Mouse (Mus musculus): ENCODE data around the gene Brms1.
"Not testable (repeated sequence)": the region's sequence is repeated elsewhere in the genome, so short reads cannot be mapped to it uniquely, and the experiment has no call there.

The Brms1 gene

DNA sequence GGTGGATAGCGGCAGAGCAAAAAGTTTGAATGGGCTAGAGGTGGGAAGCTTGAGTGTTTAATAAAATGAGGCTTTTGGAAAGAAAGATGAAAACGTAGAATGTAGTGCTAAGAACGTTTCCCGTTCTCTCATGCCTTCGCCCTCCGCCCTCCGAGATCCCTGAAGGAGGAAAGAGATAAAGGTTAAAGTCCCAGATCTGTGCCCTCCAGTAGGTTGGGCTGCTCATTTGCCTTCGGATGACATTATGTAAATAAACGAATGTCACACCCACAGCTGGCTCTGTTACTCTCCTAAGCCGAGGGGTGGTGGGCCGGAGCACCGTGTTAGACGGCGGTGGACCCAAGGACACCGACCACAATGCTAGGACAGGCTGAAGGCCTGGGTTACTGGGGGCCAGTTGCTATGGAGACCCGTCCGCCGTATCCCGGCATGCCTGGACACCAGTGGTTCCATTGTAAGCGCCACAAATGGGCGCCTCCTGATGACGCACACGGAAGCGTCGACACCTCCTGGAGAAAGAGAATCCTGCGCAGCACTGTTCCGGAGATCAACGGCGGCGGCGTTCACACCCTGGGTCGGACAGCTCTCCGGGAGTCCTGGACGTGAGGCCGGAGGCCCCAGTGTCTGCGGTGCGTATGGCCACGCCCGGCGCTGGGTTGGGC is at the start of gene Brms1:
Gene Brms1, plus strand, starts transcription at position 493 of the 662 bp plus-strand sequence.
- DNase-seq (ENCODE audit: extremely low read depth, insufficient read length, low spot score), result peak; percentile 86

DNA sequence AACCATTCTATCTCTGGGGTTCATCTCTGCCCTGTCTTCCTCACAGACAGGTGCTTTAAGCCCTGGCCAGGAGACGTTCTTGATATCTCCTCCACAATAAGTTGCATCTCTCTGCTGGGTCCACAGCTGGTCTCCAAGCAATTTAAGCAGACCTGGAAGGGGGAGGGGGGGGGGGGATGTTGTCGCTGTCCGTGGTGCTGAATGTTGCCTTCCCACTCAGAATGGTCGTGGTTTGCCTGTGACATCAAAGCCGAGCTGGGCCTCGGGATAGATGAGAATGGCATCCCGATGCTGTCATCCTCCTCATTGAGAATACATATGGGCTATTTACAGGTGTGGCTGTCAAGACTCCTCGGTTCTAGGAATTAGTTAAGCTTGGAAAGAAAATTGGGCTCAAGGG is 48.8 kb upstream of the Brms1 start:
- no peak for DNase-seq (ENCODE audit: extremely low read depth, insufficient read length, low spot score)

DNA sequence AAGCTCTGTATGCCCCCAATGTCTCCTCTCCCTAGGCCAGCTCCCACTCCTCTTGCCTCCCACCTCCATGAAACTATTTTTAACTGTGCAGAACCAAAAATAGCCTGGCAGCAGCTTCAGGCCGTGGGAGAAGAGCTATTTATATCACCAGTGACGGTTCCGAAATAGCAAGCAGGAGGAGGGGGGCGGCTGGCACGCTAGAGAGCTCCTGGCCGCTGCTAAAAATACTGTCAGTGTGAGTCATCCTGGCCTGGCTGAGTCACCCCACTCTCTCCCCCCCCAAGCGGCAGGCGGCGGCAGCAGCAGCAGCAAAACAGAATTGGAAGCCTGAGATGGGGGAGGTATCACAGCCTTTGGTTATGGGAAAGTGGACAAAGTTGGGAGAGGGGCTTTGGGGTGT is 48.2 kb upstream of the Brms1 start:
- DNase-seq (ENCODE audit: extremely low read depth, insufficient read length, low spot score), result peak; percentile 81

DNA sequence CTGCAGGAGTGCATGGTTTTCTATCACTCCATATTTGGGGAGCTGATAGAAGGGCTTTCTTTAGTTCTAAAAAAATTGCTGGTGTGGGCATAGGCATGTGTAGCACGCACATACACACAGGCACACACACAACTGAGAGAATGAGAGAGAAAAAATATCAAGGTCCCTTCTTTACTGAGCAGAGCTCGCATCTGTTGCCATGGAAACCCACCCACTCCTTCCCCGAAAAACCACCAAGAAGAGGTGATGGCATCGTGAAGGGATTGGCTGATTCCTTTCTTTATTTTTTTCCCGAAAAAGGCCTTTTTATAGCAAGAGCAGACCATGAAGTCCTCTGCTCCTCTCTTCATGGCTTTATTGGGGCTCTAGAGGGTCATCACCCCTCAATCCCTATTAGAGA is 47.1 kb upstream of the Brms1 start:
- DNase-seq (ENCODE audit: extremely low read depth, insufficient read length, low spot score), result no peak

DNA sequence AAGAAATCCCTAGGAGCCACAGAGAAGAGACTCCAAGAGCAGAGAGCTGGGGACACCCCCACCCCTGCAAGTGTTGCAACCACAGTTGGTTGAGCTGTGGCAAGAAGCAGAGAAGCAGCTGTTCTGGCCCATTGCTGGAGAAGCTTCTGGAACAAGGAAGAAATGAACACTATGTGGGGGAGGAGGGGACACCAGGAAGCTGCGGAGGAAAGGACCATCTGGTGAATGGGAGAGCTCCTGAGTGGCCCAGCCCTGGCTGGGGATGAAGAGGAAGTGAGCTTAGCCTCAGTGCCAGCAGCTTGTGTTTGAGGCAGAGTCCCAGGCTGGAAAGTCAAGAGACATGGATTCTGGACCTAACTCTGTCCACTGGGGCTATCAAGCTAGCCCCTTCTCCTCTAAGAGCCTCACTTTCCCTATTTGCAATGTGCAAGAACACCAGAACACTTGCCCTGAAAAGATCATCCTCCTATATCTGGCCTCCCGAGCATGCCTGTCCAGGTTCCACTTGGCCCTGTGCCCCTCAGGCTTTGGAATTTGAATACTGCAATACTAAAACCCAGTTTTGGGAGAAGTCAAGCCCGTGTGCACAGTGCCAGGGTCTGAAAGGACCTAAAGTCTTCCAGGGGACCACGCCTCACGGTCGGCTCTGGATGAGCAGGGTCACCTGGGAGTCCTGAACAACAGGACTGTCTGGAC is 41.6 kb upstream of the Brms1 start:
- no peak for DNase-seq (ENCODE audit: extremely low read depth, insufficient read length, low spot score)

DNA sequence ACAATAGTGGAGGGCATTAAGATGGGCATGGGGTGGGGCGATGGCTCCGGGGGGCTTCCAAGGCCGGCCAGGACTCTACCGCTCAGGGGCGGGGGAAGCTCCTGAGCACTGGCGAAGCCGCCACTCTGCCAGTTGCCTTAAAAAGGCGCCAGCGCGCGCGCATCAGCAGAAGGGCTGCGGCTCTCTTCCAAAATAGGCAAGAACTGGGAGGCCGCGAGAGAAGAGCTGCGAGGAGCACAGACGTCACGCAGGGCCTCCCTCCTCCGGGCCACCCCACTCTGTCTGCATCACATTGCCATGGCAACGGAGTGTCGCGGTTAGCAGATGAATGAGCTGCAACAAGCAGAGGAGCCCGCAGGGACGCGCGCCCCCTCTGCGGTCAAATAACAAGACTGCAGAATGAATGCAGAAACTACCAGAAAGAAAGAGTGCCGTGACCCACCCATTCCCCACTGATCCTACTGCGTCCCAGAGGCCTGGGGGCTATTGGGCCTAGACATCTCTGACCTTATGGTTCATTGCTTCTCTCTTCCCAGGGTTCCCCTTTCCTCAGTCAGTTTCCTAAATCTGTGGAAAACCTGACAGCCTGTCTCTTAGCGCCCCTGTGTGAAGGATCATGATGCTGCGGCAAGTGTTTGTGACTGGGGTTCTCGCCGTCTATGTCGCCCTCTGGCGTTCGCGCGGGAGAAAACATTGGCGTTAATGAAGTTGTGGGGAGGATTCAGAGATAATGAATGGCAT is 39.3 kb upstream of the Brms1 start:
- peak; percentile 80 for DNase-seq (ENCODE audit: extremely low read depth, insufficient read length, low spot score)

DNA sequence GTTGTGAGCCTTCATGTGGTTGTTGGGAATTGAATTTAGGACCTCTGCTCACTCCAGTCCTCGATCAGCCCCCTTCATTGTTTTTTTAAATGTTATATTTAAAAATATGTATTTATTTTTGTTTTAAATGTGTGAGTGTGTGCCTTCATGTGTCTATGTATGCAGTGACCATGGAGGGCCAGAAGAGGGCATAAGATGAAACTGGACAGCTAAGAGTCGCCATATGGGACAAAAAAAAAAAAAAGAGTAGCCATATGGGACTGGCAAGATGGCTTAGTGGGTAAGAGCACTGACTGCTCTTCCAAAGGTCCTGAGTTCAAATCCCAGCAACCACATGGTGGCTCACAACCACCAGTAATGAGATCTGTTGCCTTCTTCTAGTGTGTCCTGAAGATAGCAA is 37.5 kb upstream of the Brms1 start:
- not testable (repeated sequence) for DNase-seq (ENCODE audit: extremely low read depth, insufficient read length, low spot score)

DNA sequence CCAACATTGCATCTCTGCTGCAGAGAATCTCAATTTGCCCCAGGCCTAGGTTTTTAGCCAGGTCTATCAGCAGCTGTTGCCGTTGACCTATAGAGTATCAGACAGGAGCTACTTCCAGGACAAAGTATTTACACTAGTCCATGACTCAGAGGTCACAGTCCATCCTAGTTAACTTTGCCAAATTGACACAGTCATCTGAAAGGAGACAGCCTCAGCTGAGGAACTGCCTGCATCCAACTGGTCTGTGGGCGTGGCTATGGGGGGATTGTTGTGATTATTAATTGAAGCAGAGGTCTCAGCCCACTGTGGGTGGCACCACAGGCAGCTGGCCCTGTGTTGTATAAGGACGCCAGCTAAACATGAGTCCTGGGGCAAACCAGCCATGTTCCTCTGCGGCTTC is 36.2 kb upstream of the Brms1 start:
- DNase-seq (ENCODE audit: extremely low read depth, insufficient read length, low spot score), result peak; percentile 42

DNA sequence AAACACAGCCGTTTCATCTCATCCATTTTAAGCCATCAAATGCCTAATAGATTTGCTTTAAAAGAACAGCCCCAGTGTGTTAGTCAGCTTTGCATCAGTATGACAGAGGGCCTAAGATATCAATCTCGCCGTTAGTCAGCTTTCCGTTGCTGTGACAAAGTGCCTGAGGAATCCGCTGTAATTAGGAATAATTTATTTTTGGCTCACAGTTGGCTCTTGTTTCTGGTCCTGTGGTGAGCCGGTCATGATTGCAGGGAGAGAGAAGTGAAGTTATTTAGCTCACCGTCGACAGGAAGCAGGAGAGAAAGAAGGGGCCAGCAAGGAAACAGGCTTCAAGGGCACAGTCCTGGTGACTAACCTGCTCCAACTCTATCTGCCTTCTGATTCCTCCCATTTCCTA is 28.0 kb upstream of the Brms1 start:
- peak; percentile 78 for DNase-seq (ENCODE audit: extremely low read depth, insufficient read length, low spot score)

DNA sequence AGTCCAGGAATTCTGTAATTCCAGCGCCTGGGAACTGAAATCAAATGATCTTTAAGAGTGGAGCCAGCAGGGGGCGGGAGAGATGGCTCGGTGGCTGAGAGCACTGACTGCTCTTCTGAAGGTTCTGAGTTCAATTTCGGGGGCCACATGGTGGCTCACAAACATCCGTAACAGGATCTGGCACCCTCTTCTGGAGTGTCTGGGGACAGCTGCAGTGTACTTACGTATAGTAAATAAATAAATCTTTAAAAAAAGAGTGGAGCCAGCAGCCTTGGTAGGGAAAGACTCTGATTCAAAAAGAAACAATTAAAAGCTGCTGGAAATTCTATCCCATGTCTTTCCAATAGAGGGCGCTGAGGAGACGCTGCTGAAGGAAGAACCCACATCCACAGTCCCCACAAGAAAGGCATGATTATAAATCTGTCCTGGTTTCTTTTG is 26.2 kb upstream of the Brms1 start:
- peak; percentile 65 for DNase-seq (ENCODE audit: extremely low read depth, insufficient read length, low spot score)

DNA sequence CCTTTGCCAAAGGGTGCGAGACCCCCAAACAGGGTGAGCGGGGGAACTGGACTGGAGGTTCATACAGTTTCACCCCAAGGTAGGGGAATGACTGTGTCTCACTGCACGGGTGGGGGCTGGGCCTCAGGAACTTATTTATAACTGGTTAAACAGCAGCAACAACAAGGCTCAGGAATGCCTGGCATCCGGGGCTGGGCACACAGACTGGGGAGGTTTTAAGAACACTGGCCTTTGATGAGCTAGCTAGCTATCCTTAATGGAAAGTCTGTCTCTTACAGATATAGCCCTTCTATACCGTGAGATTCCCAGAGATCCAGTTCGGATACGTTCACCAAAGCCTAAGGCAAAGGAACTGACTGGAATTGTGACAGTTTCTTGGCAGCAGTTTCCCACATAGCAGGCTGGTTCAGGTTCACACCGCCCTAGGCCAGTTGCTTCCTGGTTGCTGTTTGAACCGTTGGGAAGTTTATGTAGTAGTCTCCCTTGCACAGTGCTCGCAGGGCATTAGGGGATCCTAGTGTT is 24.9 kb upstream of the Brms1 start:
- peak; percentile 69 for DNase-seq (ENCODE audit: extremely low read depth, insufficient read length, low spot score)

GRCm38 (mm10) chr19:5016782-5017181 is 24.4 kb upstream of the Brms1 start:
- peak; percentile 58 for DNase-seq (ENCODE audit: extremely low read depth, insufficient read length, low spot score)

DNA sequence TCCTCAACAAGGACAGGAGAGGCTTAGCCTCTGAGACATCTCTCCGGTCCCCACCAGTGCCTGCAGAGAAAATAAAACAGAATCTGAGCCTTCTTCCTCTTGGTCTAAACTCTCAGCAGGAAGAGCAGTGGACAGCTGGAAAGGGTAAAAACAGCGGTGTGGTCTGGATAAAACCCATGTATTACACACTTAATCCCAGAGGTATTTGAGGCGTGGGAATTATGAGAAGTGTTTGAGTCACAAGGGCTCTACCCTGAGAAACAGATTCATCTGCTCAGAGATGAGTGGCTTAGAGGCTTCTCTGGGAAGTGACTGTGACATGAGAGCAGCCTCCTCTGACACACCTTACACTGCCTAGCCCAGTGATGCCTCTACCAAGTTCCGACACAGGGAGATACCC is 23.5 kb upstream of the Brms1 start:
- peak; percentile 72 for DNase-seq (ENCODE audit: extremely low read depth, insufficient read length, low spot score)

GRCm38 (mm10) chr19:5018191-5018590 is 23.0 kb upstream of the Brms1 start:
- peak; percentile 52 for DNase-seq (ENCODE audit: extremely low read depth, insufficient read length, low spot score)

- no peak for DNase-seq (ENCODE audit: extremely low read depth, insufficient read length, low spot score)
Measured at GRCm38 (mm10) chr19:5021416-5021815, 19.7 kb upstream of the Brms1 start.

DNA sequence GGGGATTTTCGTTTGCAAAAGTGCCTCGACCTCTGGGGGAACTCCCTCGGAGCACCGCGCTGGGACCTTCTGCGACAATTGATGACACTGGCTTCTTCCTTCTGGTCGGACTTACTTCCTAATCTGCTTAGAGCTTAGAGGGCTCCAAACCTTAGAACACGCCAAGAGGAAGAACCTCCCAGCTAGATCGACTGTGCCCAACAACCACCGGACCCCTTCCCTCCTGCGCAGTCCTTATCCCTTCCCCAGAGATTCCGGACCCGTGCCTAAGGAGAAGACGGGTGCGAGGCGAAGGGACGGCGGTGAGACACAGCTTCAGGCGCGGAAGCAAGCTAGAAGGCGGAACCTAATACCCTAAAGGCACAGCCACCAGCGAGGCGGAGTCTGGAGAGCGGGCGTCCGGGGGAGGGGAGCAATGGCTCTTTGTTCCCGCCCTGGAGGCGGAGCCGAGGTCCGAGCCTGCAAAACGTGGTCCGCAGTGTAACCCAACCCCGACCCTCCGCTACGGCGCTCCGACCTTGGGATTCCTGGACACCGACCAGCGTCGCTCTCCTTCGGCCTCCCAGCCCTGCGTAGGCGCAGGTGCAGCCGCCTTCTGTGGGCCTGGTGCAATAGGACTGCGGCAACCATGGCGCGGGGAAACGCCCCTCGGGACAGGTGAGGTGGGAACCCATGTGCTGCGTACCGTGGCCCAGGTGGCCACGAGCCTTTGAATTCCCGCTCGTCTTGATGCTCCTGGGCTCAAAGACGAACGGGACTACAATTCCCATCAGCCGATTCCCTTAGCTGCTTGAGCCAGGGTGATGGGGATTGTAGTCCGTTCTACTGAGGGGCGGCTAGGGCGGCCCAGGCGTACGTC is 17.3 kb upstream of the Brms1 start, which contains the start of gene Slc29a2:
Gene Slc29a2, plus strand, starts transcription at position 240 of the 859 bp plus-strand sequence.
- peak; percentile 94 for DNase-seq (ENCODE audit: extremely low read depth, insufficient read length, low spot score)

- no peak for DNase-seq (ENCODE audit: extremely low read depth, insufficient read length, low spot score)
Measured at GRCm38 (mm10) chr19:5026111-5026510, 15.0 kb upstream of the Brms1 start.

GRCm38 (mm10) chr19:5032686-5033085 is 8.5 kb upstream of the Brms1 start:
- no peak for DNase-seq (ENCODE audit: extremely low read depth, insufficient read length, low spot score)

GRCm38 (mm10) chr19:5036577-5036976 is 4.6 kb upstream of the Brms1 start:
- no peak for DNase-seq (ENCODE audit: extremely low read depth, insufficient read length, low spot score)

All from 3134 (cell line).